7 mouse cellular contexts compared by ENCODE assay signal in genomic region chr16:62846498-62847312, GRCm38 (mm10). TPM values are rescaled to one million over a fixed set of nuclear protein-coding genes. Genes with fewer than 3 reads are reported as not detected.
DNase-seq lines count a peak whose midpoint lies in the region; ATAC-seq lines count a peak whose summit lies in the region.

Arl13b (minus strand) TSS chr16:62847040.

- under 1% methylated on average over 52 of the region's 52 CpGs for WGBS in intestine, embryonic 16.5 days
- WGBS in midbrain, embryonic 11.5 days: under 1% methylated on average over 51 of the region's 52 CpGs

- peak within 1 kb of the TSS; percentile 86 for H3K9ac ChIP-seq in intestine, embryonic 16.5 days (ENCODE audit: low read depth, low read length)
- H3K9ac ChIP-seq in midbrain, embryonic 11.5 days (ENCODE audit: low read length): peak within 1 kb of the TSS; percentile 79

- H3K9me3 ChIP-seq in intestine, embryonic 16.5 days (ENCODE audit: control insufficient read depth, low read length): no peaks in the 10 kb centered on the region
- H3K9me3 ChIP-seq in midbrain, embryonic 11.5 days (ENCODE audit: control insufficient read depth, low read length): no peaks in the 10 kb centered on the region

- H3K27me3 ChIP-seq in intestine, embryonic 16.5 days (replicated peaks; ENCODE audit: control insufficient read depth, insufficient read depth, low read length): no peaks in the 10 kb centered on the region
- no peaks in the 10 kb centered on the region for H3K27me3 ChIP-seq in midbrain, embryonic 11.5 days (ENCODE audit: control insufficient read depth, insufficient read depth, low read length)

- intact Hi-C loops in left cerebral cortex, postnatal 36 days (cut with DNase I): no loop called here

- peak within 1 kb of the TSS; percentile 87 for H3K4me2 ChIP-seq in intestine, embryonic 16.5 days (ENCODE audit: low read depth, low read length)
- peak within 1 kb of the TSS; percentile 79 for H3K4me2 ChIP-seq in midbrain, embryonic 11.5 days

- peak within 1 kb of the TSS; percentile 98 for H3K4me3 ChIP-seq in intestine, embryonic 16.5 days (ENCODE audit: low read length)
- H3K4me3 ChIP-seq in midbrain, embryonic 11.5 days (ENCODE audit: low read depth, low read length): peak within 1 kb of the TSS; percentile 75

- H3K36me3 ChIP-seq in intestine, embryonic 16.5 days (ENCODE audit: control insufficient read depth, insufficient read depth, low read length): no peaks in the 10 kb centered on the region
- H3K36me3 ChIP-seq in midbrain, embryonic 11.5 days (ENCODE audit: control insufficient read depth, insufficient read depth, low read length): no peaks in the 10 kb centered on the region

- peak; percentile 100 for ATAC-seq in intestine, embryonic 16.5 days
- ATAC-seq in midbrain, embryonic 11.5 days (ENCODE audit: low FRiP score): peak; percentile 100

- peaks cover 6% of the 10 kb centered on the region for H3K4me1 ChIP-seq in intestine, embryonic 16.5 days (ENCODE audit: control insufficient read depth, insufficient read depth, low read length)
- H3K4me1 ChIP-seq in midbrain, embryonic 11.5 days (ENCODE audit: control insufficient read depth, insufficient read depth, low read length): peaks cover 7% of the 10 kb centered on the region

- DNase-seq in adrenal gland, adult 8-10 months: peak; percentile 97
- peak; percentile 91 for DNase-seq in embryo, embryonic 9.5 days (ENCODE audit: extremely low spot score)
- DNase-seq in gastrocnemius, postnatal 4 days (ENCODE audit: low spot score in 2 of 2): peak; percentile 72 to 89
- DNase-seq in left cerebral cortex, postnatal 36 days (ENCODE audit: low spot score in 2 of 2): peak; percentile 90 to 91
- DNase-seq in midbrain, embryonic 11.5 days (ENCODE audit: low spot score, missing footprints): peak; percentile 99
- DNase-seq in skeletal muscle tissue, adult 2 months (ENCODE audit: low read depth, low spot score): peak; percentile 95

- peak within 1 kb of the TSS; percentile 70; the same call in 1 of the 2 replicates for H3K27ac ChIP-seq in intestine, embryonic 16.5 days (ENCODE audit: low read length)
- no peak within 1 kb of the TSS; the same call in 1 of the 2 replicates for H3K27ac ChIP-seq in midbrain, embryonic 11.5 days (ENCODE audit: low read depth, low read length)

RNA-seq across cellular contexts. Expression of gene Arl13b, which starts in this region (rescaled TPM):
- total RNA-seq in adrenal gland, adult 8-10 months (2022): 10 to 100 TPM; 11.0 to 17.2 (median 15.6) TPM
- total RNA-seq in gastrocnemius, postnatal 4 days (2021): 10 to 100 TPM; 13.1 to 14.1 TPM
- 11.4 and 11.8 TPM in 2 replicates for polyA plus RNA-seq in intestine, embryonic 16.5 days (2015; fragmentation: Nextera tagmentation; extraction: Ambion mirVana)
- total RNA-seq in left cerebral cortex, postnatal 36 days (2021): 10 to 100 TPM in 1 of 2 experiments, 1 to 10 TPM in 1; 10.0 to 11.9 TPM
- polyA plus RNA-seq in midbrain, embryonic 11.5 days (2014; fragmentation: Nextera tagmentation; extraction: Ambion mirVana): 15.2 and 17.0 TPM in 2 replicates
